Mouse (Mus musculus) gastrocnemius, postnatal 14 days (tissue): ENCODE results near the gene Gm21962. TPM values are rescaled to one million over a fixed set of nuclear protein-coding genes. Genes with fewer than 3 reads are reported as not detected.

Experiments used
- DNase-seq: peaks from one replicate; pipeline ENCODE4 v3.0.0; 2021; ENCODE audit warnings: mixed read lengths
- intact Hi-C: fragments of 180-260 bp; cut with DNase I; formaldehyde crosslinking; loops from one replicate; pipeline ENCODE4 v1.15.1; 2025; ENCODE audit warnings: low total_unique reads
- microRNA-seq, 2 experiments: library from miRNA; unstranded; fragments of <30 nt; microRNA quantifications; one replicate each; pipeline ENCODE4 v1.2.0; 2021
- total RNA-seq, 2 experiments: library from RNA; stranded (reverse); gene quantifications; 2 replicates each; pipeline ENCODE4 v1.2.3; 2021

Gene Gm21962
- total RNA-seq, 2 experiments from 2014 or later = not detected

DNA sequence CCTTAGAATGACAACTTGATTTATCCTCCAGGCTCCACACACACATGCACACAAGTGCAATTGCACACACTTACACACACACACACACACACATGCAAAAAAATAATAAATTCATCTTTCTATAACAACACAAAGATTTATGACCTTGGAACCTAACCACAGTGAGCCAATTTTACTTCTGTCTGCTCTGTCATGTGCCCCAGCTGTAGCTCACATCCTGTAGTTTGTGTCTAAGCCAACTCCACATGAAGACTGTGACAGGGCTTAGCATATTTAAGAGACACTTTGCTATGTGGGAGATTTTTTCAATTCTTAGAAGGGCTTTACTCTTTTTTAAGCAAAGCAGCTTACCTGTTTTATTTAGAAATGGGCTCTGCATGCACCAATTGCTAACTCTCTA is 20.2 kb downstream of the Gm21962 start:
- DNase-seq = no peak
- intact Hi-C loops = no loop called here

DNA sequence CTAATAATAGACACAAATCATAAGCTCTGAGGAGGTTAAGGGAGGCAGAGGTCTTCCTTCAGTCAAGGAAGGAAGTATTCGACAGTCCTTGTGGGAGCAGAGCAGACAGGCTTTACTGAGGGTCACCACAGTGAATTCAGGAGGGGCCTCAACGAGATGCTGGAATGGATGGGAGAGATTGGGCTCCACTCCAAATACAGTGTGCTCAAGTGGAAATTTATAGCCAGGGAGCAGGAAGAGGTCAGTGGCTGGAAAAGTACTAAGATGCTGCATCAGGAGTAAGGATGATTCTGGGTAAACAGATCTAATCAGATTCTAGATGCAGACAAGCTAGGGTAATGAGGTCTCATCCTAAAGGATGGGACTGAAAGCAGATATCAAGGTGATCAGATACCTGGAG is 44.6 kb downstream of the Gm21962 start:
- DNase-seq = no peak

DNA sequence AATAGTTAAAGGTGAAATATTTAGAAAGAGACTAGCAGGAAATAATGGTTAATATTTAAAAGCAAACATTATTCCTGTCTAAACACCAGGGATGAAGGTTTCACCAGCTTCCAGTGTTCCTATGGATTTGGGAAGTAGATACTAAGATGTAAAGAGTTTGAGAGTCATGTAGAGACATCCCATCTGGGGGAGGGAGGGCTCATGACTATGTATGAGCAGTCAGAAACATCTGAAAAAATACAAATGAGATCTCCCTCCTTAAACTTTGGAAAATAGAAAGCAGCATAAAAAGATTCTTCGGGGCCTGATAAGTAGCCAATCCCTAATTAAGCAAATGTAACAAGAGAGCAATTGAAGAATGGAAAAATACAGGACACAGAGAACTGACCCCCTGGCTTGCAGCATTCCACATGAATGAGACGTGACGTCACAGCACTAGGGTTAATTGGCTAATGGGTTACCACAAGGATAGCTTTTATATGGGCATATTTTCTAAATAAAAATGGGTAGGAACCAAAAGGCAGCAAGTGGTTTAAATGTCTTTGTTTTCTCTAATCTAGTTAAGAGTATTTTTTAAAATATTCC is 45.3 kb downstream of the Gm21962 start:
- intact Hi-C loops = no loop called here
- DNase-seq = no peak

More for the DNA sequence above, 44.6 kb downstream of the Gm21962 start:
- intact Hi-C loops = no loop called here

Small RNA genes within 50 kb of the gene (microRNA-seq; reads per million reads assigned to microRNA genes)
- 0 reads per million in 2 experiments for gene Gm22468

Other genes with a start within 250 kb of the Gm21962 start
- gene Ddit4l, start 49.9 kb upstream of the Gm21962 start, total RNA-seq = 100 to 1,000 TPM; 156 to 202 TPM
- 10 to 100 TPM; 87.8 to 95.7 TPM for gene H2afz, start 193.0 kb downstream of the Gm21962 start, total RNA-seq
- 1 to 10 TPM; 7.2 to 9.6 TPM for gene Dnajb14, start 196.2 kb downstream of the Gm21962 start, total RNA-seq
- gene Lamtor3, start 247.0 kb downstream of the Gm21962 start, total RNA-seq = 10 to 100 TPM; 47.3 to 51.2 TPM